Mouse (Mus musculus) olfactory bulb, adult 2 months (tissue): ENCODE data around the gene 1700023F06Rik. TPM values are rescaled to one million over a fixed set of nuclear protein-coding genes. Genes with fewer than 3 reads are reported as not detected.
"Not testable (repeated sequence)": the region's sequence is repeated elsewhere in the genome, so short reads cannot be mapped to it uniquely, and the experiment has no call there.

ENCODE experiments used
- H3K27ac ChIP-seq: fragments of 200-500 bp; 2 replicates; pipeline ENCODE4 v1.5.1; 2012; ENCODE audit warnings: low read depth, low read length; ENCODE audit not compliant: insufficient read depth
- H3K4me1 ChIP-seq: fragments of 200-500 bp; 2 replicates; pipeline ENCODE4 v1.6.1; 2012; ENCODE audit warnings: low read length; ENCODE audit not compliant: control insufficient read depth, insufficient read depth
- H3K4me3 ChIP-seq: fragments of 200-500 bp; 2 replicates; pipeline ENCODE4 v1.5.1; 2012; ENCODE audit warnings: mild to moderate bottlenecking, low read depth, low read length, moderate library complexity; ENCODE audit not compliant: insufficient read depth
- CTCF ChIP-seq: fragments of 200-500 bp; IDR thresholded peaks from 2 replicates; pipeline ENCODE4 v1.5.1; 2012; ENCODE audit warnings: low read depth, mild to moderate bottlenecking, low read length, moderate library complexity; ENCODE audit not compliant: insufficient read depth
- POLR2A ChIP-seq: fragments of 200-500 bp; IDR thresholded peaks from 2 replicates; pipeline ENCODE4 v1.6.1; 2012; ENCODE audit warnings: mild to moderate bottlenecking, low read depth, low read length, moderate library complexity; ENCODE audit not compliant: insufficient read depth
- WGBS: fragments of 180-500 bp; shearing (Covaris S2); methylation state at CpG from one replicate; pipeline ENCODE4 v1.1.7; 2018; 5-methylcytosine and 5-hydroxymethylcytosine counted together
- polyA plus RNA-seq: library from polyadenylated mRNA; stranded (reverse); fragments of >200 nt; gene quantifications from 2 replicates; pipeline ENCODE4 v1.2.4, GENCODE M21; 2012; ENCODE audit warnings: low replicate concordance; ENCODE audit not compliant: missing spikeins, insufficient read depth, insufficient read length

The 1700023F06Rik gene
- polyA plus RNA-seq, 1 experiment = not detected

GRCm38 (mm10) chr11:103230626-103231025 lies 22.3 kb upstream of the 1700023F06Rik start:
- no peak overlapping the region for H3K4me3 ChIP-seq
- no peak overlapping the region for H3K27ac ChIP-seq
- TF ChIP-seq CTCF (no peak), POLR2A (no peak)
- WGBS = 90% methylated on average over 19 of the region's 19 CpGs
- peaks cover 2% of the 10 kb centered on the region for H3K4me1 ChIP-seq

- Histone ChIP-seq H3K4me1 (no peaks in the 10 kb centered on the region), H3K4me3 (no peak overlapping the region), H3K27ac (no peak overlapping the region)
- no peak for TF ChIP-seq POLR2A
- TF ChIP-seq CTCF = no peak
- WGBS = 93% methylated on average over 2 of the region's 2 CpGs
Measured at GRCm38 (mm10) chr11:103229608-103230007, 21.2 kb upstream of the 1700023F06Rik start.

GRCm38 (mm10) chr11:103223951-103224456 lies 15.6 kb upstream of the 1700023F06Rik start:
- Histone ChIP-seq H3K4me3 (no peak overlapping the region), H3K27ac (peak overlapping the region; percentile 81), H3K4me1 (peaks cover 25% of the 10 kb centered on the region)
- WGBS = 72% methylated on average over 18 of the region's 18 CpGs
- TF ChIP-seq CTCF = no peak
- TF ChIP-seq POLR2A = no peak

- peaks cover 26% of the 10 kb centered on the region for H3K4me1 ChIP-seq
- WGBS = 43% methylated on average over 10 of the region's 10 CpGs
- peak overlapping the region; percentile 81 for H3K27ac ChIP-seq
- no peak overlapping the region for H3K4me3 ChIP-seq
- TF ChIP-seq POLR2A = no peak
- no peak for TF ChIP-seq CTCF
Measured at GRCm38 (mm10) chr11:103223444-103223843, 15.1 kb upstream of the 1700023F06Rik start.

GRCm38 (mm10) chr11:103222718-103223117 lies 14.4 kb upstream of the 1700023F06Rik start:
- 89% methylated on average over 4 of the region's 4 CpGs for WGBS
- H3K27ac ChIP-seq, H3K4me3 ChIP-seq: not testable (repeated sequence)
- peaks cover 32% of the 10 kb centered on the region for H3K4me1 ChIP-seq

- Histone ChIP-seq H3K4me3 (no peak overlapping the region), H3K4me1 (peaks cover 34% of the 10 kb centered on the region), H3K27ac (no peak overlapping the region)
- WGBS = 94% methylated on average over 6 of the region's 6 CpGs
- TF ChIP-seq CTCF (no peak), POLR2A (no peak)
Measured at GRCm38 (mm10) chr11:103221437-103221836, 13.1 kb upstream of the 1700023F06Rik start.

GRCm38 (mm10) chr11:103219995-103220394 lies 11.6 kb upstream of the 1700023F06Rik start:
- H3K4me3 ChIP-seq = no peak overlapping the region
- WGBS = 67% methylated on average over 4 of the region's 4 CpGs
- no peak overlapping the region for H3K27ac ChIP-seq
- peaks cover 34% of the 10 kb centered on the region for H3K4me1 ChIP-seq
- TF ChIP-seq CTCF (no peak), POLR2A (no peak)

GRCm38 (mm10) chr11:103219259-103219658 lies 10.9 kb upstream of the 1700023F06Rik start:
- peaks cover 34% of the 10 kb centered on the region for H3K4me1 ChIP-seq
- H3K27ac ChIP-seq = no peak overlapping the region
- 94% methylated on average over 5 of the region's 5 CpGs for WGBS
- TF ChIP-seq CTCF = no peak
- TF ChIP-seq POLR2A = no peak
- H3K4me3 ChIP-seq = no peak overlapping the region

- Histone ChIP-seq H3K4me1 (peaks cover 26% of the 10 kb centered on the region), H3K4me3 (peak overlapping the region; percentile 68), H3K27ac (no peak overlapping the region)
- TF ChIP-seq CTCF (no peak), POLR2A (no peak)
- 30% methylated on average over 6 of the region's 6 CpGs for WGBS
Measured at GRCm38 (mm10) chr11:103218517-103218901, 10.2 kb upstream of the 1700023F06Rik start.

GRCm38 (mm10) chr11:103217790-103218516 lies 9.6 kb upstream of the 1700023F06Rik start, which contains the start of gene Spata32:
Gene Spata32 (minus strand): TSS chr11:103218432.
- Histone ChIP-seq H3K27ac (peak within 1 kb of the TSS; percentile 69), H3K4me1 (peaks cover 24% of the 10 kb centered on the region), H3K4me3 (peak within 1 kb of the TSS; percentile 68)
- under 1% methylated on average over 45 of the region's 45 CpGs for WGBS
- TF ChIP-seq CTCF (no peak), POLR2A (no peak)
